Mouse (Mus musculus) liver, embryonic 13.5 days (tissue): Measurements from ENCODE around the gene Cib1. TPM values are rescaled to one million over a fixed set of nuclear protein-coding genes. Genes with fewer than 3 reads are reported as not detected.

ENCODE experiments used
- ATAC-seq: fragments of 200-750 bp; cut with Nextera tagmentation; 2 replicates; pipeline ENCODE4 v1.8.0; 2017; ENCODE audit warnings: low read depth, mild to moderate bottlenecking, moderate number of reproducible peaks, moderate library complexity
- DNase-seq: peaks from one replicate; pipeline ENCODE4 v3.0.0; 2022
- H3K27ac ChIP-seq: fragments of 300-500 bp; sonication (generic); 2 replicates; pipeline ENCODE4 v1.5.1; 2015; ENCODE audit warnings: moderate library complexity, mild to moderate bottlenecking, inconsistent platforms
- H3K27me3 ChIP-seq: fragments of 300-500 bp; sonication (generic); 2 replicates; pipeline ENCODE4 v1.6.1; 2015; ENCODE audit warnings: mild to moderate bottlenecking, inconsistent platforms
- H3K36me3 ChIP-seq: fragments of 300-500 bp; sonication (generic); 2 replicates; pipeline ENCODE4 v1.6.1; 2015; ENCODE audit warnings: mild to moderate bottlenecking, inconsistent platforms
- H3K4me1 ChIP-seq: fragments of 300-500 bp; sonication (generic); replicated peaks from 2 replicates; pipeline ENCODE4 v1.6.1; 2015; ENCODE audit warnings: inconsistent platforms
- H3K4me2 ChIP-seq: fragments of 300-500 bp; sonication (generic); 2 replicates; pipeline ENCODE4 v1.6.1; 2015; ENCODE audit warnings: inconsistent platforms, mild to moderate bottlenecking, moderate library complexity
- H3K4me3 ChIP-seq: fragments of 300-500 bp; sonication (generic); replicated peaks from 2 replicates; pipeline ENCODE4 v1.5.1; 2015; ENCODE audit warnings: mild to moderate bottlenecking, inconsistent platforms
- H3K9ac ChIP-seq: fragments of 300-500 bp; sonication (generic); 2 replicates; pipeline ENCODE4 v1.6.1; 2015; ENCODE audit warnings: mild to moderate bottlenecking, inconsistent platforms
- H3K9me3 ChIP-seq: fragments of 300-500 bp; sonication (generic); replicated peaks from 2 replicates; pipeline ENCODE4 v1.6.1; 2016; ENCODE audit warnings: inconsistent platforms
- WGBS: fragments of 180-500 bp; shearing (Covaris S2); methylation state at CpG from one replicate; pipeline ENCODE4 v1.1.7; 2015; ENCODE audit not compliant: insufficient replicate concordance; 5-methylcytosine and 5-hydroxymethylcytosine counted together
- polyA plus RNA-seq: library from polyadenylated mRNA; unstranded; fragments of >200 nt; fragmentation: Nextera tagmentation; extraction: Ambion mirVana; gene quantifications from 2 replicates; pipeline ENCODE4 v1.2.1, GENCODE M21; 2015

Gene Cib1
- polyA plus RNA-seq, 1 experiment from 2014 or later, result 102 TPM

GRCm38 (mm10) chr7:80200963-80201539 is 31.6 kb downstream of the Cib1 start:
- no peak for ATAC-seq
- Histone ChIP-seq H3K4me2 (peak overlapping the region; percentile 88), H3K36me3 (peaks cover 48% of the 10 kb centered on the region), H3K9me3 (no peaks in the 10 kb centered on the region), H3K9ac (peak overlapping the region; percentile 98), H3K27ac (peak overlapping the region; percentile 100), H3K27me3 (no peaks in the 10 kb centered on the region), H3K4me1 (peaks cover 91% of the 10 kb centered on the region), H3K4me3 (peak overlapping the region; percentile 95)
- 86% methylated on average over 5 of the region's 5 CpGs for WGBS
- DNase-seq, result no peak

GRCm38 (mm10) chr7:80200588-80200945 is 32.0 kb downstream of the Cib1 start:
- no peaks in the 10 kb centered on the region for H3K27me3 ChIP-seq
- WGBS, result 64% methylated on average over 6 of the region's 6 CpGs
- ATAC-seq, result no peak

GRCm38 (mm10) chr7:80199851-80200587 is 32.6 kb downstream of the Cib1 start:
- H3K36me3 ChIP-seq, result peaks cover 48% of the 10 kb centered on the region
- WGBS, result 68% methylated on average over 11 of the region's 11 CpGs
- peak overlapping the region; percentile 95 for H3K4me3 ChIP-seq
- H3K9ac ChIP-seq, result peak overlapping the region; percentile 98
- ATAC-seq (no peak), DNase-seq (no peak)
- H3K4me2 ChIP-seq, result peak overlapping the region; percentile 88
- H3K27me3 ChIP-seq, result no peaks in the 10 kb centered on the region
- no peaks in the 10 kb centered on the region for H3K9me3 ChIP-seq
- H3K4me1 ChIP-seq, result peaks cover 91% of the 10 kb centered on the region
- H3K27ac ChIP-seq, result peak overlapping the region; percentile 100

More at GRCm38 (mm10) chr7:80200588-80200945, 32.0 kb downstream of the Cib1 start:
- peak overlapping the region; percentile 100 for H3K27ac ChIP-seq
- peak overlapping the region; percentile 88 for H3K4me2 ChIP-seq
- DNase-seq, result no peak
- H3K9me3 ChIP-seq, result no peaks in the 10 kb centered on the region
- H3K4me1 ChIP-seq, result peaks cover 91% of the 10 kb centered on the region
- peak overlapping the region; percentile 95 for H3K4me3 ChIP-seq
- peak overlapping the region; percentile 98 for H3K9ac ChIP-seq
- peaks cover 48% of the 10 kb centered on the region for H3K36me3 ChIP-seq

GRCm38 (mm10) chr7:80199286-80199685 is 33.3 kb downstream of the Cib1 start:
- Histone ChIP-seq H3K9ac (peak overlapping the region; percentile 98), H3K27ac (peak overlapping the region; percentile 100), H3K36me3 (peaks cover 44% of the 10 kb centered on the region), H3K9me3 (no peaks in the 10 kb centered on the region), H3K4me3 (peak overlapping the region; percentile 95), H3K4me1 (peaks cover 91% of the 10 kb centered on the region), H3K4me2 (peak overlapping the region; percentile 88), H3K27me3 (no peaks in the 10 kb centered on the region)
- ATAC-seq (no peak), DNase-seq (no peak)
- WGBS, result 20% methylated on average over 6 of the region's 6 CpGs

- Histone ChIP-seq H3K4me1 (peaks cover 91% of the 10 kb centered on the region), H3K4me2 (peak overlapping the region; percentile 88), H3K27ac (peak overlapping the region; percentile 100), H3K9me3 (no peaks in the 10 kb centered on the region), H3K4me3 (peak overlapping the region; percentile 95), H3K27me3 (no peaks in the 10 kb centered on the region), H3K36me3 (peaks cover 40% of the 10 kb centered on the region), H3K9ac (peak overlapping the region; percentile 98)
- under 1% methylated on average over 11 of the region's 11 CpGs for WGBS
- DNase-seq (no peak), ATAC-seq (peak; percentile 37)
These were observed 33.8 kb downstream of the Cib1 start for GRCm38 (mm10) chr7:80198863-80199262.

GRCm38 (mm10) chr7:80197941-80198778 is 34.5 kb downstream of the Cib1 start:
- H3K9me3 ChIP-seq, result no peaks in the 10 kb centered on the region
- peak overlapping the region; percentile 100 for H3K27ac ChIP-seq
- peak overlapping the region; percentile 98 for H3K9ac ChIP-seq
- DNase-seq, result peak; percentile 78
- ATAC-seq, result peak; percentile 76
- under 1% methylated on average over 66 of the region's 74 CpGs for WGBS
- no peaks in the 10 kb centered on the region for H3K27me3 ChIP-seq
- peaks cover 91% of the 10 kb centered on the region for H3K4me1 ChIP-seq
- peak overlapping the region; percentile 95 for H3K4me3 ChIP-seq
- H3K36me3 ChIP-seq, result peaks cover 33% of the 10 kb centered on the region
- peak overlapping the region; percentile 88 for H3K4me2 ChIP-seq

- WGBS, result 17% methylated on average over 4 of the region's 4 CpGs
- no peak for ATAC-seq
- peaks cover 25% of the 10 kb centered on the region for H3K36me3 ChIP-seq
These were observed 35.2 kb downstream of the Cib1 start for GRCm38 (mm10) chr7:80197371-80197770.

GRCm38 (mm10) chr7:80195576-80196263 is 36.9 kb downstream of the Cib1 start:
- Histone ChIP-seq H3K27ac (peak overlapping the region; percentile 100), H3K9ac (peak overlapping the region; percentile 41), H3K4me3 (no peak overlapping the region), H3K36me3 (peaks cover 10% of the 10 kb centered on the region), H3K4me1 (peaks cover 91% of the 10 kb centered on the region), H3K27me3 (no peaks in the 10 kb centered on the region), H3K4me2 (peak overlapping the region; percentile 12), H3K9me3 (no peaks in the 10 kb centered on the region)
- no peak for DNase-seq
- WGBS, result 86% methylated on average over 10 of the region's 11 CpGs
- ATAC-seq, result no peak

More at GRCm38 (mm10) chr7:80197371-80197770, 35.2 kb downstream of the Cib1 start:
- no peak for DNase-seq
- Histone ChIP-seq H3K9ac (peak overlapping the region; percentile 98), H3K27ac (peak overlapping the region; percentile 100), H3K4me1 (peaks cover 91% of the 10 kb centered on the region), H3K4me3 (peak overlapping the region; percentile 95), H3K27me3 (no peaks in the 10 kb centered on the region), H3K9me3 (no peaks in the 10 kb centered on the region), H3K4me2 (peak overlapping the region; percentile 88)

- peak overlapping the region; percentile 12 for H3K4me2 ChIP-seq
- no peaks in the 10 kb centered on the region for H3K27me3 ChIP-seq
- H3K9me3 ChIP-seq, result no peaks in the 10 kb centered on the region
- peak; percentile 26 for ATAC-seq
- peaks cover 91% of the 10 kb centered on the region for H3K4me1 ChIP-seq
- peaks cover 4% of the 10 kb centered on the region for H3K36me3 ChIP-seq
- H3K4me3 ChIP-seq, result no peak overlapping the region
- H3K27ac ChIP-seq, result peak overlapping the region; percentile 100
- no peak for DNase-seq
- H3K9ac ChIP-seq, result peak overlapping the region; percentile 41
- 46% methylated on average over 5 of the region's 5 CpGs for WGBS
These were observed 37.5 kb downstream of the Cib1 start for GRCm38 (mm10) chr7:80195146-80195545.

- Histone ChIP-seq H3K4me2 (no peak overlapping the region), H3K9me3 (no peaks in the 10 kb centered on the region), H3K9ac (peak overlapping the region; percentile 41; the same call in 1 of the 2 replicates), H3K36me3 (no peaks in the 10 kb centered on the region), H3K27ac (peak overlapping the region; percentile 100), H3K27me3 (no peaks in the 10 kb centered on the region), H3K4me3 (no peak overlapping the region), H3K4me1 (peaks cover 91% of the 10 kb centered on the region)
- DNase-seq, result no peak
- whole genome bisulfite sequencing, result 68% methylated on average over 13 of the region's 13 CpGs
- no peak for ATAC-seq
These were observed 38.5 kb downstream of the Cib1 start for GRCm38 (mm10) chr7:80193941-80194739.
